Mouse (Mus musculus) urinary bladder, postnatal 14 days (tissue): ENCODE data around the gene Gabra2.

Experiments
- DNase-seq: peaks from one replicate; pipeline ENCODE4 v3.0.0; 2021; ENCODE audit warnings: low spot score

Gene Gabra2

DNA sequence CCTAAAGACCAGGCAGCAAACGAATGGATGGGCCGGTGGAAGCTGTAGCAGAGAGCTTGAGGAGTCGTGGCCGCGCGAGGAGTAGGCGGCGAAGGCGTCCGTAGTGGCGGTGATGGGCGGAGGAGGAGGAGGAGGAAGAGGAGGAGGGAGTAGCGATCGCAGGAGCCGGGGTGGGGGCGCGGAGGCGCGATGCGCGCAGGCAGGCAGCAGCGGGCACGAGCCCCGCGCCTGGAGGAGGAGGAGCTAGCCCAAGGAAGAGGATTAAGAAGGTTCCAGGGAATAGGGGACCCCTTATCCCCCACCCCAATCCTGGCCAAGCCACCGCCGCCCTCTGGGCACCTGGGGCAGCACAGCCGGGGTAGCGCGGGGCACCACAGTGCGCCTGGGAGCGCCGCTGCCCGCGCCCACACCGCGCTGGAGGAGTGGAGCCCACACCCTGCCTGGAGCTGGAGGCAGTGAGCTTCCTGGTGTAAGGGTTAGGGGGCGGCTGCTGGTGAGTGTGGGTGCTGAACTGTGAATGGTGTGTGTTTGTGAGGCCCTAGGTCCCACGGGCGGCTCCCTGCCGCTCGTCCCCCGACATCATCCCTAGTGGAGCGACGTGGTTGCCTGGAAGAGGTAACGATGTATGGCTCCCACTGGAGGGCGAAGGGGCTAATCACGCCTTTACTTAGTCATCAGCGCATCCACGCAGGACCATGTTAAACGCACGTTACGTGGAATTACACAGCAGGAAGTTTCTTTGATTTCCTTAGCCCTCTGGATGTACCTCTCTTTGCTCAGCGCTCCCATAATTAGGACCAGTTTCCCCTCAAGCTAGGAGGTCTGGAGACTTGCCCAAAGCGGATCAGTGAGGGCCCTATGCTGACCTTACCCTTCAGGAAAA, at the start of gene Gabra2:
Gabra2 (minus strand) TSS at position 125 of the 883 bp plus-strand sequence.
- DNase-seq = peak; percentile 4

DNA sequence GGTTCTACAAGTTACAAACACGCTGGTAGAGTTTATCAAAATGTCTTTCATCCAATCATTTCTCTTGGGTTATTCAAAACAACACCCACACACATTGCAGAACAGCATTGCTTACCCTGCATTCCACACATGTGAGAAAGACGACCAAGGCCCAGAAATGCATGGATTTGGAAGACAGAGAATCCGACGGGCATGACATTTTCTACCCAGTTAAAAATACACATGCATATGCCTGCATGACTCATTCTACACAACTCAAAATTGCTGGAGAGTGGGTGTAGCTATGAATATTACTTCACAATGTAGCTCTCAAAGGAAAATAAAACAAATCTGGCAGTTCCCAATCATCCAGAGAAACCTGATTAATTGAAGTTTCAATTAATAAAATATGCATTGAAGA, 41.0 kb upstream of the Gabra2 start:
- no peak for DNase-seq

GRCm38 (mm10) chr5:71135840-71136239, 40.2 kb upstream of the Gabra2 start:
- no peak for DNase-seq

- DNase-seq = no peak
Measured at GRCm38 (mm10) chr5:71127721-71128120, 32.1 kb upstream of the Gabra2 start.

- DNase-seq = no peak
Measured at GRCm38 (mm10) chr5:71115216-71115615, 19.6 kb upstream of the Gabra2 start.

DNA sequence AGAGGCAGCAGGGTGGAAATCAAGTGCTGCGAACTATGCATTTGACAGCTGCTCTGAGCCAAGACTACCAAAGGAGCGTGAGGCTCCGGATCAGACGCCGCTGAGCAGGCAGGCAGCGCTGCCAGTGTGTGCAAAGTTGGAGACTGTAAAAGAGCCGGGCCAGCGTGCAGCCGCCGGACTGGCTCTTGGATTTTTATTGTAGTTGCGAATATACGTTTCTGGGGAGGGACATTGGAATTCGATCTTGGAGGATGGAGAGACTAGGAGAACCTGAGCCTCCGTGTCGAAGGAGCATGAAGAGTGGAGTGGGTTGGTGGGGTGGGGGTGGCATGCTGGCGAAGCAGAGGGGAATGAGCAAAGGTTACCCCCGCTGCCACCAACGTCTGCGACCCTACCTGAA, 469 bp downstream of the Gabra2 start:
- DNase-seq = no peak

DNA sequence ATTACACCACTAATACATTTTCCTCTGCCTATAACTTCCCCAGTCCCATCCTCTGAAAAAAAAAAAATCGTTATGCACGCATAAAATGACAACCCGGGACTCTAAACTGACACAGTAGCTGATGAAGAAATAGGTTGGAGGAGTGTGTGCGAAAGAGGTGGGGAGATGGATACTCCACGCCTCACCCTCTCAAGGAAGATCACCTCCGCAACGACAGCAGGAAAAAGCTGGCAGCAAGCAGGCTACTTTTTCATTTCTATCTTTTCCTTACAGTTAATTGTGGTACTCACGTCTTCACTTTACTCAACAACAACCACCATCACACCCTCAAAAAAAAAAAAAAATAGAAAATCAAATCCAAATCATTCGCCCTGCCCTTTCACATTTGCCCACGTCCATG, 873 bp downstream of the Gabra2 start:
- no peak for DNase-seq

GRCm38 (mm10) chr5:71093807-71094206, 1.8 kb downstream of the Gabra2 start:
- DNase-seq = no peak

DNA sequence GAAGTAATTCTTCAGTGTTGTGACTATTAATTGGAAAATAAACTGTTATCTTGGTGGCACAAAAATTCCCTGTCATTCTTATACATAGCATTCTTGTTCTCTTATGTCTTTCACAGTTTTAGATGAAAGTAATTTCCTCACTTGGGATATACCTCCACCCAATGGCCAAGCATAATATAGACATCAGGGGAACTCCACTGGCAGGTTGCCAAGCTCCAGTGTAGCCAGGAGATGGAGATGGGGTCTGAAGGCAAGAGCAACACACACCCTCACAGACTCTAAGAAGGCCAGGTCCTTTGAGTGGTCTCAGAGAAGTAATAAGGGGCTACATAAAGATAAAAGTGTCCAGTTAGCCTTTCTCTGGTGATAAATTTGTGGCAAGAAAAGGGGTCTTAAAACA, 3.2 kb downstream of the Gabra2 start:
- DNase-seq = no peak

- no peak for DNase-seq
Measured at GRCm38 (mm10) chr5:71091926-71092325, 3.7 kb downstream of the Gabra2 start.

DNA sequence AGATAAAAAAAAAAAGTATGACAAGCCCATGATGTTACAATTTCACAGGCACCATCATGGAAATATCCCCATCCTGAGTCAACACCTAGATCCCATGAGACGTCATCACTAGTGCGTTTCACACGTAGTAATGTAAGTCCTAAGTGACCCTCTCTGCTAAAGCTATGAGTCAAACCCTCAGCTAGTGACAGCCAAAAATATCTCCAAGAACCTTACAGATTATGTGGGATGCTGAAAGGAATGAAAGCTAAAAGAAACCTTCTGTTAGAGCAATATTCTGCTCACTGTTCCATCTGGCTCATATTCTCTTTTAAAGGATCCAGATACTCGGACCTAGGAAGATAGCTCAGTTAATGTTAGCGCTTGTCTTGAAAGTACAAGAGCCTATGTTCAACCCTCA, 16.8 kb downstream of the Gabra2 start:
- DNase-seq = no peak

DNA sequence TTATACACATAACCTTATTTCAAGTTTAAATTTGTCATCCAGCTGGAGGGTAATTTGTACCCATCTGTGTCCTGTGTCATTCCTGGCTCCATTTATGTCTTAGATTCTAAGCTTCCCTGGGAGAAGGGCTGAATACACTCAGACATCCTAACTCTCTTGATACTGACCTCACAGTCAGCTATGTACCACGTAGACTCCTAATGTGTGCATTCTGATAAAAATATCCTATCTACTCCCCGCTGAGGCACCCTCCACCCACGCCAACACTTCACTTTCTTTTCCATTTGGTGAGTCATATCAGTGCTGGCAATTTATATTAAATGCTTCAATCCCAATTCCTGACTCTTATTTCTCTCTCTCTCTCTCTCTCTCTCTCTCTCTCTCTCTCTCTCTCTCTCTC, 34.0 kb downstream of the Gabra2 start:
- no peak for DNase-seq

- DNase-seq = no peak
Measured at GRCm38 (mm10) chr5:71058047-71058446, 37.6 kb downstream of the Gabra2 start.

- no peak for DNase-seq
Measured at GRCm38 (mm10) chr5:71037352-71037751, 58.3 kb downstream of the Gabra2 start.

DNA sequence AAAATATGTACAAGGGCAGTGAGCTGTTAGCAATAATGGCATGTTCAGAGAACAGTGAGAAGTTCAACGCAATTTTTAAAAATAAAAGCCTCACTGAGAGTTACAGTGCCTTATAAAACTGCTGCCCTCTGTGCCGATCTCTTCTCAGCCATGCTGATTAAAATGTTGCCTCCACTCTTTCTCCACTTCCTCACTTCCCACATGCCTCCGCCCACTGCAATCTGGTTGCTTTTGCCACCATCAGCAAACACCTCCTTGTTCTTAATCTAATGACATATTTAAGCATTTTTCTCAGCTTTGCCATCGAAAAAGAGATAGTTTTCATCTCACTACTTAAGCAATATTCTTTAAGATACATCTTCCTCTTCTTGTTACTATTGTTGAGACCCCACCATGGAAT, 69.7 kb downstream of the Gabra2 start:
- no peak for DNase-seq

DNA sequence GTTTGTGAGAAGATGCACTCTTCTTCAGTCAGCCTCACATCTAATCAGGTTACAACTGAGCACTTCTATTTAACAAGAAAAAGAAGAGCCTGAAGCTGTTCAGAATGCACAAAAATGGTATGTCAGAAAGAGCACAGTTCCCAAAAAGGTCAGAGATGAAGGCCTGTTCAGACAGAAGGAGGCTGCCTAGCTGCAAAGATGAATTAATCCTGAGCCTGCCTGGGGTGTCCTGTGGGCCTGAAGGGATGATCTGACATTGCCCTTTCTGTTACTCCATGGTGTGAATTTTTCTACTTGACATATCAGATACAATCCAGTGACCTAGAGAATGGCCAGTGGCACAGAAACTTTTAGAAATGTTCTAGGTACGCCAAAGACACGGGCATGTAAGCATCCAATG, 83.9 kb downstream of the Gabra2 start:
- no peak for DNase-seq

GRCm38 (mm10) chr5:71011271-71011670, 84.4 kb downstream of the Gabra2 start:
- no peak for DNase-seq

DNA sequence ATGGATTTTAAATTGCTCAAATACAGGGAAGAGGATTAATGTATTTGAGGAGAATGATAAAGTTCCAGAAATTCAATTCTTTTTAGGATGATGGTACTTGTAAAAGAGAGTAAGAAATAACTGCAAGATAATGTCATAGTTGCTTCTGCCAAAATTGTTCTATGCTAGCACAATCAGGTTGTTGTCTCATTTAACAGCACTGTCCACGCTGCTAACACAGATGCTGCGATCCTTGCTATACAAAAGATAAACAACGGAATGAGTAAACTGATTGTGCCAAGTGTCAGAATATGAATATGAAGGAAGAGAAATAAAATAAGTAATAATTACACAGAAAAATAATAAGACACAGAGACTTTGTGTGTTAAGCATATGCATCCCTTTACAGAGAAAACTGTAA, 84.9 kb downstream of the Gabra2 start:
- no peak for DNase-seq

- no peak for DNase-seq
Measured at GRCm38 (mm10) chr5:70995617-70996325, 99.9 kb downstream of the Gabra2 start.

DNA sequence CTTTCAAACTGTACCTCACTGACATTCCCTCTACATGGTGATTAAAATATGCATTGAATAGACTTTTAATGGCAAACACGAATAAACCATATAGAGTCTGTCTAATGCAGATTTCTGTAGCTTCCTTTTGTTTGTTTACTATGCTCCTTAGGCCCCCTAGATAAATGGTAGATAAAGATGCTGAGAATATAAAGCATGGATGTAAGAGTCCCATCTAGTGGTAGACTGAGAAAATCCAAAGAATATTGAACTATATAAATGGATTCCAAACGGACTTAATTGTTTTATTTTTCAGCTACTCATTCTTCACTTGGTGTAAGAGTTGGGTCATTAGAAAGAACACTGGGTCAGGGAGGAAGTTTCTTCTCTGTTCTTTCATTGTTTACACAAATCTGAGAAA, 102.4 kb downstream of the Gabra2 start:
- no peak for DNase-seq

- DNase-seq = no peak
Measured at GRCm38 (mm10) chr5:70990891-70991290, 104.8 kb downstream of the Gabra2 start.
